Mouse (Mus musculus) layer of hippocampus, postnatal 14 days (tissue): ENCODE measurements around the gene Terb1. TPM values are rescaled to one million over a fixed set of nuclear protein-coding genes. Genes with fewer than 3 reads are reported as not detected.

Source experiments
- DNase-seq, 2 experiments: peaks; one replicate each; pipeline ENCODE4 v3.0.0; 2021 to 2022; ENCODE audit warnings: low spot score in 2 of 2, mixed read lengths in 1 of 2
- total RNA-seq, 2 experiments: library from RNA; stranded (reverse); gene quantifications; 2 replicates each; pipeline ENCODE4 v1.2.3; 2021

Terb1 gene
- total RNA-seq, 2 experiments from 2014 or later: 0.60 to 0.79 TPM

DNA sequence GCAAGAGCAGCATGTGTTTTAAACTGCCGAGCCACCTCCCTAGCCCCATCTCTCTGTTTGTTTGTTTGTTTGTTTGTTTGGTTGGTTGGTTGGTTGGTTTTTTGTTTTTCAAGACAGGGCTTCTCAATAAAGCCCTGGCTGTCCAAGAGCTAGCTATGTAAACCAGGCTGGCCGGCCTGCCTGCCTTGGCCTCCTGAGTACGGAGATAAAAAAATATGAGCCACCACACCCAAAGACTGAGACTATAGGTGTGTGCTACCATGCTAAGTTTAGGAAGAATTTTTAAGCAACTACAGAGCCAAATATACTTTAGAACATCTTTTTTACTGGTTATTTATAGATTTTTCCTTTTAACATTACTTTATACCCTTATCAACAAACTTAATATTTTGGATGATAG, 57.5 kb downstream of the Terb1 start:
- no peak for DNase-seq

DNA sequence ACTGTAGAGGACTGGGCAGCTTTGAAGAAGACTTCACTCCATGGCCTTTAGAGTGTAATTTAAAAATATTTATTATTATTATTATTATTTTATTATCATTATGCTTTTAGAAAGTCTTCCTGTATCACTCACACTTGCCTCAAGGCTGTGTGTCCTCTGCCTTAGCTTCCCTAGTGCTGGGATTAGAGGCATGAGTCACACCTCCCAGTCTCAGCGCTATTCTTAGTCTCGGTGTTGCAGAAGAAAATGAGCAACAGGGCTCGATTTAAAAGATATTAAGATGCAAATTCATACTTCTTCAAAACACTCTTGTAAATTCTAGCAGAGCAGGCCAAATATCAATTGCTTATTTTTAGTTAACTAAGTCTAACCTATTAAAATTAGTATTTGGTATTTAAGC, 60.9 kb downstream of the Terb1 start:
- no peak for DNase-seq

DNA sequence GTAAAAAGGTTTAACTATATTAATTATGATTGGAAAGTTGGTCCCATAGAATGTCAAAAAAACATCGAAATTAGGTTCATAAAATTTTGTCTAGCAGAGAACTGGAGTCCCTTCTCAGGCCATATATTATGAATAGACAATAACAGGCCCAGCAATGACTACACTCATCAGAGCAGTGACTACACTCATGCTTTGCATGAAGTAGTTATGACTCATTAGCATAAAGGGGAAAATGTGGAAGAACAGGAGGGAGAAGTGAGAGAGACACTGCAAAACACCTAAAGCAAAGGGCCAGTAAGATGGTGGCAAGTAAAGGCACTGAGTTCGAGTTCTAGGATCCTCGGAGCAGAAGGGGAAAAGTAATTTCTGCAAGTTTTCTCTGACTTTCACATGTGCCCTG, 63.7 kb downstream of the Terb1 start:
- DNase-seq: no peak

DNA sequence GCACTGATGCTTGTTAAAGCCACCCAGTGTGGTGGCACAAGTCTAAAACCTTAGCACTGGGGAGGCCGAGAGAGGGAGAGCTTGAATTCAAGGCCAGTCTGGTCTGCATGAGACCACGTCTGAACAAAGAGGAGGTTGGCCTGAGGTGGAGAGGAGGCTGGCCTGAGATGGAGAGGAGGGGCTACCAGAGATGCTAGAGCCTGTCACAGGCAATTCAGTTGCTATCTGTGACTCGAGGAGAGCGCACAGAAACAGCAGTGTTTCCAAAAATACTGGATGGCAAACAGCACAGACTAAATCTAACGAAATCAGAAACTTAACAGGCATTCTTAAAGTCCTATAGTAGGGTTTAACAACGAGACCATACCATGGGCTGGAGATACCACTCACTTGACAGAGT, 64.5 kb downstream of the Terb1 start:
- no peak for DNase-seq

DNA sequence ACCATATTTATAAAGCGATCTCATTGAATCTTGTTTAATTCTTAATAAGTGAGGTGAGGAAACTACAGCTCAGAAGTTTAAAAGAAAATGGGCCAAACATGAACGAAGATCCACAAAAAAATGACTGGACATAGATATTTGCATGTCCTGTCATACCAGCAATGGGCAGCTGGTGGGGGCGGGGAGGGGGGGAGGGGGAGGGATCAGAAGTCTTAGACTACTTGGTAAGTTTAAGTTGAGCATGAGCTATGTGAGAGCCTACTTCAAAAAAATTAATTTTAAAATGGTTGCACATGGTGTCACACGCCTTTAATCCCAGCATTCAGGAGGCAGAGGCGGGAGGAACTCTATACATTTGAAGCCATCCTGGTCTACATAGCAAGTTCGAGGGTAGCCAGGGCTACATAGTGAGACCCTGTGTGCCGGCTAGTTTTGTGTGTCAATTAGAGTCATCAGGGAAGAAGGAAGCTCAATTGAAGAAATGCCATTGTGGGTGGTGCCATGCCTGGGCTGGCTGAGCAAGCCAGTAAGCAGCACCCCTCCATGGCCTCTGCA, 66.5 kb downstream of the Terb1 start:
- no peak for DNase-seq

DNA sequence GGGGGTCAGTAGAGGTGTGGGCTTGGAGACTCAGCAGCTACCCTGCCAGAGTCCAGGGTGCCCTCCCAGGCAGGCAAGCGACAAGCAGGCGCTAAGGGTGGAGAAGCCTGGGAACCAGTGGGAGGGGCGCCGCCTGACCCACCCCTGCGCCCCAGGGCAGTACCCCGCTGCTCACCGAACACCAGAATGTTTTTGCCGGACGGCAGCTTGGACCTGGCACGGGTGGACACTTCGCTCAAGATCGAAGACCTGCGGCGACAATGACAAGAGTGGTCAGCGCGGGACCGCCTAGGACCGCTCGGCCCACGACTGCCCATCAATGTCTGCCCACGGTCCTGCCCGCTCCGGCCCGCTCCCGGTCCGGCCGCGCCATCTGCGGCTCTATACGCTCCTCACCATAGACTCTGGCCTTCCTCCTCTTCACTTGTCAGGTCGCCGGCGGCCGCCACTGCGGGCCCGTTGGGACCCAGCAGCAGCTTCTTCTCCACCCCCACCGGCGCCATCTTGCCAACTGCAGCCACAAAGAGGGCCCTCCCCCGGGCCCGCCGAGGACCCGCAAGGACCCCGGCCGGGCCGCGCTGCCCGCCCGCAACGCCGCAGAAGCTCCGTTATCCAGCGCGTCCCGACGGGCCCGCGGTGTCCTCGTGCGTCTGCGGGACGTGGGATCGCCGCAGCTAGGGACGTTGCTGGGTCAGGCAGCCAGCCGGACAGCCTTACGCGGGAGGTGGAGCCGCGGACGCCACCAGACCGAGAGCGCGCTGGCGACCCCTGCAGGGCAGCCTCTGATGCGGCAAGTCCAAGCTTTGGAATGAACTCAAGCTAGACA, 67.2 kb downstream of the Terb1 start, which contains the start of gene Dync1li2:
Gene Dync1li2 (minus strand): TSS at position 749 of the 826 bp plus-strand sequence.
- peak; percentile 93 to 96 for DNase-seq

DNA sequence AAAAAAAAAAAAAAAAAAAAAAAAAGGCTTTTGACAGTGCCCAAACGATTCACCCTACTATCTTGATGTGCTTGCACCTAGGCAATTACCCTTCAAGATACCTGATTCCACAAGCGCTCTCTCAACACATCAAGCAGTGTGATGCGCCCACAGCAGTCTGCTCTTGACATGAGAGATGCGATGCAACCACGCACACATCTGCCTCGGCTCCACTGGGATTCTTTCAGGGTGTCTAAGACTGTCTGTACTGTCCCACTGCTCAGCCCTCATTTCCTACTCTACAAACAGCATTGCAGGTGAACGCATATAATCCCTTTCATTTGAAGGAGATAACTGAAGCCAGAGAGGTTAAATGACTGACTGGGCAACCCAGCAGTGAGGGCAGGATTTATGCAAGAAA, 68.1 kb downstream of the Terb1 start:
- DNase-seq: no peak

DNA sequence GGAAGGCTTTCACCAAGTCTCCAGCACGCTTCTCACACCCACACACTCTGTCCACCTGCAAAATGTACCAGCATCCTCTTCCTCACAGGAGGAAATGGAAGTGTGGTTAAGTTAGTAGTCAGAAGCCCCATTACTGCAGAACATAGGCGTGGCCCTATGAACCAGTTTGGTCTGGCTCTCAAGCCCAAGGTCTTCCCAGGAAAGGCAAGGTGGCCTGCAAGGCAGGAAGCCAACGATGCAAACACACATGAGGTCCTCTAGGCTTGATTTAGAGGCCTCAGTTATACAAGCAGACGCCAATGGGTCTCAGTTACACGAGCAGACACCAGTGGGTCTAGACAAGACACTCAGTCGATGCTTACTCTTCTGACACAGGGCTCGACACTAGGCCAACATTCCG, 70.2 kb downstream of the Terb1 start:
- no peak for DNase-seq

DNA sequence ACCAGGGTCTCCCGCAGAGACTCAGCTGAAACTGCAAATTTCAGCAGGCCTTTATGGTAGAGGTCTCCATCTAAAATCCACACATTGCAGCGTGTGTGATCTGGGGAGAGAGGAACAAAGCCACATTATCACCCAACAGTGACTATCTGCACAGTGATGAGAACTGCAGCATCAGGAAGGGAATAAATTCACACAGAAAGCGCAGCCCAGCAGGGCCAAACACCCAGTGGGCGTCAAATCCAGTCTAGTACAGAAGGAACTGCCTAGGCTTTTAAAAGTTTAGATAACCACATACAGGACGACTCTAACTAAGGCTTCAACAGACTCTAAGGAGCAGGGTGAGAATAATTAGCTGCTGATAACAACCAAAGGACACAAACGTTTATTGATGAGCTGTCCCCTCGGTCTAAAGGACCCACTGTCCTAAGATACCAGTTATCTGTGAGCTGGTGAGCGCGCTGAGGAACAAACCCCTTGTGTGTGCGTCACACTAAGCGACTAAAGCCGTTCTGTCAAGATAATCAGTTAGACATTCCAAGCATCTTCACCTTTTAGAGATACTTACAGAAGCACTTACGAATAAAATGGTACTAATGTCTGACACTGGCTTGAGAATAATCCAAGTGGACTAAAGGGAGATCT, 72.1 kb downstream of the Terb1 start:
- DNase-seq: no peak

DNA sequence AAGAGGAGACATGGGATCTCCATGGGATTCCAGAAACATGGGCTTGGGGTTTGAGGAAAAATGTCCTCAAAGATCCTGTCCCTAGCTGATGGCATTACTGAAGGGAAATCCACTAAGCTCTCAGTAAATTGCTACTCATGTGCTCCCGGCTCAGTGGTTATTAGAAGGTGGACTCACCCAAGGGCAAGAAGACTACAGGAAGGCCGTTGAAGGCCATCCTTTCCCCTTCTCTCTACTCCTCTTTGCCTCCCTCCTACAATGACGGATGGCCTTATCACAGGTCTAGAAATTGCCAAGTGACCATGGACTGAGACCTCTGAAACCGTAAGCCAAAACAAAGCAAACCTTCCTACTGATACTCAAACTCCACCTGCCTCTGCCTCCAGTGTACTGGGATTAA, 73.1 kb downstream of the Terb1 start:
- no peak for DNase-seq

DNA sequence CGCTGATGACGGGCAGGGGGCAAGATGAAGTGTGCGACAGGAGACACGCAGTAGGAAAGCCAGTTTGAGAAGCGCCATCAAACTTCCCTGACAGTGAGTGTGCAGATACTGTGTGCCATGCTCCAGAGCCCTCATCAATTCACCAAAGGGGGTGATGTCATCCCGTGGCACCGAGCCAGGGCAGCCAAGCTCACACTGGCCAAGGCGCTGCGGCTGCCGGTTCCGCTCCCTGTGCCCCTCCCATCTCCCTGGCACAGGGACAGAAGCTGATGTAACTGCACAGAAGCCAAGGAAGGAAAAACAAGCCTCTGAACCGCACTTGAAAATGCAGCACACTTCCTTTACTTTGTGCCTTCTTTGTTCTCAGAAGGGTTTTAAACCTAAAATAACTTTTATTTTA, 73.7 kb downstream of the Terb1 start:
- DNase-seq: peak; percentile 94 to 97

DNA sequence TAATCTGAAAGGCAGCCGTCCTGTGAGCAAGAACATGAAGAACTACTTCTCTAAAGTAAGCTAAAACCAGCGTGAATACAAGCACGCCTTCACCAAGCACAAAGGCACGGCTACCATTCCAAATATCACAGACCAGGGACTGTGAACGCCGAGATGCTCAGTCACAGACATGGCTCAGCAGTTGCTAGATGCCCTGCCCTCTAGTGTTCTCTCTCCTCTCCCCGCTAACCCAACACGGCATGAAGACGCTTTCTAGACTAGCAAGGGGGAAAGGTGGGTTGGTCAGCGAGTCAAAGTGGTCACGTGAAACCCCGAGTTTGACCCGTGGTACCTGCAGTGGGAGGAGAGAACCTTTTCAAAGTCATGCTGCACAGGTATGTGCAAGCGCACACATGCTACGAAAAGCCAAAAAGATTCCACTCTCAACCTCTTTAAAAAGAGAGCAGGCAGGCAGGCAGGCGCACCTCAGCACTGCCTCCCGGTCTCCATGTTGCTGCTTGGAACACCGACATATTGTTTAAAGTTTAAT, 74.8 kb downstream of the Terb1 start:
- no peak for DNase-seq

DNA sequence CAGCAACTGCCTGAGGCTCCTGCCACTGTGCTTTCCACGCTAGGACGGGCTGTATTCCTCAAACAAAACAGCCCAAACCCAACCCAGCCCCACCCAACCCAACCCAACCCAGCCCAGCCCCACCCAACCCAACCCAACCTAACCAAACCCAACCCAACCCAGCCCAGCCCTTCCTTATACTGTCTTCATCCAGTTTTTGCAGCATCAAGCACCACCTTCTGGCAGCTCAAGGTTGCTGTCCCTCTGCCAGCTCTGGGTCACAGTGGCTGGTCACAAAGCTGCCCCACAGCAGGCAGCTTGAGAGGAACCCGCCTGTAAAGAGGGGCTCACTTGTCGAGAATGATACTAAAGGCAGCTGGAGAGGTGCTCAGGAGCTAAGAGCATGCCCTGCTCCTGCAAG, 75.4 kb downstream of the Terb1 start:
- DNase-seq: no peak

DNA sequence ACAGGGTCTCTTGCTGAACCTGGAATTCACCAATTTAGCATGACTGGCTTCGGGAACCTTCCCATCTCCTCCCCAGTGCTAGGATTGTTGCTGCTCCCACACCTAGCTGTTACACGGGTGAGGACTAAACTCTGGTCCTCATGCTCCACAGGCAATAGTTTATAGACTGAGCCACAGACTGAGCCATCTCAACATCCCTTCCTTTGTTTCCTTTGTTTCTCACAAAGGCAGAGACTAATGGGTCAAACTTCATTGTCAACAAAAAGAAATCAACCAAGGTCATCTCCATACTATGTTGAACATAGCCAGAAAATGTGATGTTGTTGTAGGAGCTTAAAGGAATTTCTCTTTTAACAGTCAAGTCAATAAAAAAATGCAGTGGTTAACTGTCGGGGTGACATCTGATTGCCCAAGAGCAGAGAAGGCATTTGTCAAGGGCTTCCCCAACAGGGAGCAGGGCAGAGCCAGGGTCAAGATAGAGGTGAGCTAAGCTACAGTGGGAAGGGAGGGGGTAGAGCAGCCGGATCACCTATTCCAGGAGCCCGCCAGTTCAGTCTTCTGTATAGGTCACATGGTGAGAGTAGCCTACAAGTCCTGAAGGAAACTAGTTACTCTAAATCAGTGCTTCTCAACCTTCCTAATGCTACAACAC, 76.4 kb downstream of the Terb1 start:
- DNase-seq: no peak

DNA sequence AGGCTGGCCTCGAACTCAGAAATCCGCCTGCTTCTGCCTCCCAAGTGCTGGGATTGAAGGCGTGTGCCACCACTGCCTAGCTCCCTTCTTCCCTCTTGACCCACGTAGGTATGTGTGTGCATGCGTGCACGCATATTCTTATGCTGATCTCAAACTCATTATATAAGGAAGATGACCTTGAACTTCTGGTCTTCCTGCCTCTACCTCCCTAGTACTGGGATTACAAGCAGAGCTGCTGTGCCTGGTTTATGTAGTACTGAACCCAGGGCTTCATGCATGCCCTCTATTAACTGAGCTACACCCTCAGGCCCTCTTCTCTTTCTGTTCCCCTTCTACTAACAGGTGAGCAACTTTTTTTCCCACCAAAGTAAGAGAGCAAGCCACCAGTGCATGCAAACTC, 77.1 kb downstream of the Terb1 start:
- no peak for DNase-seq

DNA sequence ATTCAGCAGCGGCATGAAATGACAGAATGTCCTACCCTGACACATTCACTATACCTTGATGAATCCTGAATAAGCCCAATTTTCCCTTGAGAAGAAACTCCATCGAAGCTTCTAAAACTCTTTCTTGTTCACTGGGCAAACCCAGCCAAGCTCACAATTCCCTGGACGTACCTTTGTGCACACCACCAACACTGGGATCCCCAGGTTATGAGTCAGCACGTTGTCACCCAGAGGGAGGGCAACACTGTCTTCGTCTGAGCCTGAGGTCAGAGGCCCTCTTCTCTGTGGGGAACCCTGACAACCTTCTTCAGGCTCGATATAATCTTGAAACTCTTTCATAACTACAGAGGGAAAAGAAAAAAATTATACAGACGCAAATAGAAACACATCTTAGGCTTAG, 79.5 kb downstream of the Terb1 start:
- DNase-seq: no peak

DNA sequence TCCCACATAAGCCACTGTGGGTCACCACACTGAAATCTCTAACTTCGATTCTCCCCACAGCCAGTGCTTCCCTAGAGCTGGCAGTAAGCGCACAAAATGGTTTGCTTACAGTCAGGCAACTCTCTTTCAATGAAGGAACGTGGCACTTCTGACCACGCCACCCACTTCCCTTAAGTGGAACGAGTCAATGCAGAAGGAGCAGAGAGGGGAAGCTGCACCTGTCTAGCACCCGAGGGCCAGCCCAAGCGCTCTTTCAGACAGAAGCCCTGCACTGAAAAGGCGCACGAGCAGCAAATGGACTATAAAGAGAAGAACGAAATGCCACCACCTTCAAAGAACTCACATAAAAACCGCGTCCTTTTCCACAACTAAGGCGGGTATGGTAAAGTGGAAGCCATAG, 82.0 kb downstream of the Terb1 start:
- no peak for DNase-seq

DNA sequence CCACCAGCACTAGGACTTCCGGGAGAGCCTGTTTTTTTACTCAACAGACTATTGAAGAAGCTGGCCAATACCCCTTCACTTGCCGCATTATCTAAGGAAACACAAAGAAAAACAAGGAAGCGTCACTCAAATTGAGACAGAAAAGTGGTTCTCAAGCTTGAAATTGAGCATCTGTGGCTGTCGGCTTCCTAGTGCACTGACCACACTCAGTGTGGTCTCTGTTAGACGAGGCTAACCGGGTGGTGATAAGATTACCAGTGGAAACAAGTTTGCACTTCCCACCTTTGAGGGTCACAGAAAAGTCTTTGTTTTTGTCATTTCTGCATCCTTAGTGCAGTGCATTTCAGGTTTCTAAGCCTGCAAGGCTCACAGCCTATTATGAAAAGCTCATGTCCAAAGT, 87.4 kb downstream of the Terb1 start:
- DNase-seq: no peak

DNA sequence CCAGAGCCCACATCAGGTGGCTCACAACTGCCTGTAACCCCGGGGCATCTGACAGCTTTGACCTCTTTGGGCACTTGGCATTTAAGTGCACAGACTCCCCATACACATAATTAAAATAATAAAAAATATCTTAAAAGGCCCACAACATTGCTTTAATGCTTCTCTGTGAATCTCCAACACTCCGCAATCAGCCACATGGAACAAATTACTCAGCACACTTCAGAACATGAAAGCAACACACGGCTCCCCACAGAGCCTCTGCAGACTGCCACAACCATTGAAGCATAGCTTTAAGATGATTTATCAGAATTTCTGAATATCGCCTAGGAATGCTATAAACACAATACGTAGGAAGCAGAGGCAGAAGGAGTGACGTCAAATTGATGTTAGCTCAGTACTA, 93.7 kb downstream of the Terb1 start:
- DNase-seq: no peak

DNA sequence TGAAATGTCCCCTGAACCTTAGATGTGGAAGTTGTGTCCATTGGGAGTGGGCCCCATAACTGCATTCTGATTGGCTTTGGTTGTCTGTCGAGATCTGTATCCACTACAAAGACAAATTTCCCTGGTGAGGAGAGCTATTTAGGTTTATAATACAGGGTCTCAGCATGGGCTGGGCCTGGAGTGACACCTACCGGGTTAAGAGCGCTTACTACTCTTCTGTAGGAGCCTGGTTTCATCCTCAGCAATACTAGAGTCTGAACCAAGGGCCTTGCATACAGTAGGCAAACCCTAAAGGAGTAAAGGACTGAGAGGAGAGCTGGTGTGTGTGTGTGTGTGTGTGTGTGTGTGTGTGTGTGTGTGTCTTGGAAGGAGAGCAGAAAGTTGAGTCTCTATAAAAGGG, 95.5 kb downstream of the Terb1 start:
- no peak for DNase-seq

DNA sequence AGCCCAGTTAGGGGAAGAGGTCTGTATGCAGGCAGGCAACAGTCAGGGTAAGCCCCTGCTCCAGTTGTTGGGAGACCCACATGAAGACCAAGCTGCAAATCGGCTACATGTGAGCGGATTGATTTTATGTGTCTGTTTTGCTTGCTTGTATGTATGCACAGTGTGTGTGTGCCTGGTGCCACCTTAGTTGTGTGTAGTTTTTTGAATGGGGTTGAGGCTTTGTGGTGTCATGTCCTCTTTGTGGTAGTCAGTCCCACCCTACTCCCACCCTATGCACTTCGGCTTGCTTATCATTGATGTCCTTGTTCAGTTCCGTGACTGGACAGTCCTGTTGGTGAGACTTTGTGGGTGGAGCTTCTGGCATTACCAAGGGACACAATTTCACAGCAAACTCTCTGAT, 95.9 kb downstream of the Terb1 start:
- no peak for DNase-seq
